Mouse (Mus musculus): ENCODE data around the gene Asf1a. TPM values are rescaled to one million over a fixed set of nuclear protein-coding genes. Genes with fewer than 3 reads are reported as not detected.

The Asf1a gene
- total RNA-seq (2012; rRNA removed), result 42.3 and 64.7 TPM in 2 replicates

DNA sequence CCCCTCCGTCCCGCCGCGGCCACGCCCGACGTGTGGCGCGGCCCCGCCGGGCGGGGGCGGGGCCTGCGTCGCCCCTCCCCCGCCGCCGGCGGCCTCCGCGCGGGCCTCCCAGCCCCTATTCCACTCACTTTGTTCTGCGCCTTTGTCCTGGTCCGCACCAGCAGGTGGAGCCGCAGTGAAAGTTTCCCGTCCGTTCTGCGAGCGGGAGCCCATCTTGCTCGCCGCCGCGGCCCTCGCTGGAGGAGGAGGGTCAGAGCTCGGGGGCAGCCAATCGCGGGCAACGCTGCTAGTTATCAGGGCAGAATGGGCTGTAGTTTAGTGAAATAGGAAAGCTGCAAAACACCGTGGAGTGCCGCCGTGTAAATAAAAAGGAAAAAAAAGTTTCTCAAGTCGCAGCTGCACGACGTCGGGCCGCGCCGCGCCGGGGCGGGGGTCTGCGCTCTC lies at the start of gene Asf1a:
TSS of gene Asf1a (plus strand) at position 81 of the 444 bp plus-strand sequence.
- Histone ChIP-seq H3K36me3 (ENCODE audit: control insufficient read depth, insufficient read depth, low read length, poor library complexity, severe bottlenecking) (0 out of 2 replicates have a peak, but pooled peaks cover 3% of the 10 kb centered on the region), H3K9ac (ENCODE audit: insufficient read depth, low read depth, low read length, poor library complexity, severe bottlenecking) (peak within 1 kb of the TSS; percentile 90), H3K9me3 (ENCODE audit: control insufficient read depth, insufficient read depth, low read depth, low read length) (no peaks in the 10 kb centered on the region), H3K4me1 (ENCODE audit: control insufficient read depth in 2 of 2, insufficient read depth in 2 of 2, low read length in 2 of 2, poor library complexity in 1 of 2) (peaks cover 2% of the 10 kb centered on the region in 2 experiments; a peak in 1 of 4 replicates), H3K27ac (ENCODE audit: insufficient read depth, low read depth, low read length, poor library complexity, severe bottlenecking) (peak within 1 kb of the TSS; percentile 82), H3K4me3 (ENCODE audit: insufficient read depth in 1 of 2, low read depth in 1 of 2, low read length in 2 of 2, poor library complexity in 1 of 2, severe bottlenecking in 1 of 2) (peak within 1 kb of the TSS; percentile 90 to 91)
- TF ChIP-seq CHD2 (IDR thresholded peaks at IDR 0.05; ENCODE audit: low read depth, low read length), result no peak
- TF ChIP-seq MAFK (IDR thresholded peaks at IDR 0.05; ENCODE audit: insufficient read depth, low read depth, low read length), result no peak
- 0 out of 2 replicates have a peak, but pooled peaks have one; percentile 35 for TF ChIP-seq HCFC1 (IDR thresholded peaks at IDR 0.05; ENCODE audit: borderline replicate concordance, insufficient read depth, low read length)
- no peak for TF ChIP-seq ZC3H11A (IDR thresholded peaks at IDR 0.05; ENCODE audit: borderline replicate concordance, low read depth, low read length)
- 0 out of 2 replicates have a peak, but pooled peaks have one; percentile 33 for TF ChIP-seq ZNF384 (IDR thresholded peaks at IDR 0.05; ENCODE audit: low read depth, low read length)
- DNase-seq (ENCODE audit: low read depth, low spot score), result peak; percentile 78
- in situ Hi-C loops (cut with MboI; ENCODE audit: low sequenced_read_pairs in 2 of 2, unreplicated experiment in 2 of 2), result no loop called here

GRCm38 (mm10) chr10:53562001-53562400 lies 34.6 kb upstream of the Asf1a start:
- H3K9me3 ChIP-seq (ENCODE audit: control insufficient read depth, insufficient read depth, low read depth, low read length), result no peaks in the 10 kb centered on the region
- H3K27ac ChIP-seq (ENCODE audit: insufficient read depth, low read depth, low read length, poor library complexity, severe bottlenecking), result no peak overlapping the region
- in situ Hi-C loops (cut with MboI; ENCODE audit: low sequenced_read_pairs in 2 of 2, unreplicated experiment in 2 of 2), result no loop called here
- H3K9ac ChIP-seq (ENCODE audit: insufficient read depth, low read depth, low read length, poor library complexity, severe bottlenecking), result no peak overlapping the region
- no peaks in the 10 kb centered on the region for H3K36me3 ChIP-seq (ENCODE audit: control insufficient read depth, insufficient read depth, low read length, poor library complexity, severe bottlenecking)
- H3K4me3 ChIP-seq (ENCODE audit: insufficient read depth in 1 of 2, low read depth in 1 of 2, low read length in 2 of 2, poor library complexity in 1 of 2, severe bottlenecking in 1 of 2), result no peak overlapping the region
- no peak for TF ChIP-seq HCFC1 (IDR thresholded peaks at IDR 0.05; ENCODE audit: borderline replicate concordance, insufficient read depth, low read length)
- no peak for TF ChIP-seq CHD2 (IDR thresholded peaks at IDR 0.05; ENCODE audit: low read depth, low read length)
- TF ChIP-seq MAFK (IDR thresholded peaks at IDR 0.05; ENCODE audit: insufficient read depth, low read depth, low read length), result no peak
- no peak for TF ChIP-seq ZNF384 (IDR thresholded peaks at IDR 0.05; ENCODE audit: low read depth, low read length)
- no peak for DNase-seq (ENCODE audit: low read depth, low spot score)
- H3K4me1 ChIP-seq (ENCODE audit: control insufficient read depth in 2 of 2, insufficient read depth in 2 of 2, low read length in 2 of 2, poor library complexity in 1 of 2), result no peaks in the 10 kb centered on the region

DNA sequence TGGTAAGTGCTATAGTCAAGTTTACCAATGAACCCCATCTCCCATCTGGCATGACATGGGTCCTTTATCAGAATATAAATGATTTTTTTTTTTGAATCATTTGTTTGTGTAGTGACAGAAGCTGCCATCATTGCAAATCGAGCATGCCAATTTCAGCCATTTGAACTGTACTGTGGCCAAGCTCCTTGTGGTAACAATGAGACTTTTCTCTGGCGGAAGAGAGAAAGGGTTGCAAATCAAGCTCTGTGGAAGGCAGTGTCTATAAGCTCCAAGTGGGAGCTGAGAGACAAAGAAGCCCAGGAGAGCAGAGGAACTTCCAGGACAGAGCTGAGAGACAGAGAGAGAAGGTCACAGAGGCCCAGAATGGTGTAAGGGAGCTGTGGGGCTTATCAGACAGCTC lies 31.0 kb upstream of the Asf1a start:
- TF ChIP-seq ZC3H11A (IDR thresholded peaks at IDR 0.05; ENCODE audit: borderline replicate concordance, low read depth, low read length), result no peak
- TF ChIP-seq HCFC1 (IDR thresholded peaks at IDR 0.05; ENCODE audit: borderline replicate concordance, insufficient read depth, low read length), result no peak
- no peak for TF ChIP-seq CHD2 (IDR thresholded peaks at IDR 0.05; ENCODE audit: low read depth, low read length)

DNA sequence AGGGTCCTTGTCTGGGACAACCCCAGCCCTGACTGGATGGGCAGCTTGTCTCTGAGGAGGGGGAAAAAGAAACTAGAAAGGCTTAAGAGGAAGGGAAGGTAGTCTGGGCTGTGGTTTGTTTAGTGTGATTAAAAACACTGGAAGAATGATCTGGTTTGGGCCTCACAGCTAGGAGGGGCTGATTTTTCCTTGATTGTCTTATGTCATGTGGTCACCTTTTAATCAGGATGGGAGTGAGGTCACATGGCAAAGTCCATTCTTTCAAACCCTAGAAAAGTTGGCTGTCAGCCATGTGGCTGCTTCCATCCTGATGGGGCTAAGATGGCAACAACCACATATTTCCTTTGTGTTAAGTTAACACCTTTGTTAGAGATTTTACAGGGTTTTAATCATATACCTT lies 28.0 kb upstream of the Asf1a start:
- H3K36me3 ChIP-seq (ENCODE audit: control insufficient read depth, insufficient read depth, low read length, poor library complexity, severe bottlenecking), result no peaks in the 10 kb centered on the region
- TF ChIP-seq HCFC1 (IDR thresholded peaks at IDR 0.05; ENCODE audit: borderline replicate concordance, insufficient read depth, low read length) (no peak), ZC3H11A (IDR thresholded peaks at IDR 0.05; ENCODE audit: borderline replicate concordance, low read depth, low read length) (no peak), MAFK (IDR thresholded peaks at IDR 0.05; ENCODE audit: insufficient read depth, low read depth, low read length) (no peak), CHD2 (IDR thresholded peaks at IDR 0.05; ENCODE audit: low read depth, low read length) (no peak), ZNF384 (IDR thresholded peaks at IDR 0.05; ENCODE audit: low read depth, low read length) (no peak)
- H3K4me3 ChIP-seq (ENCODE audit: insufficient read depth in 1 of 2, low read depth in 1 of 2, low read length in 2 of 2, poor library complexity in 1 of 2, severe bottlenecking in 1 of 2), result no peak overlapping the region
- no peak for DNase-seq (ENCODE audit: low read depth, low spot score)
- no peak overlapping the region for H3K27ac ChIP-seq (ENCODE audit: insufficient read depth, low read depth, low read length, poor library complexity, severe bottlenecking)
- H3K4me1 ChIP-seq (ENCODE audit: control insufficient read depth in 2 of 2, insufficient read depth in 2 of 2, low read length in 2 of 2, poor library complexity in 1 of 2), result no peaks in the 10 kb centered on the region
- no peak overlapping the region for H3K9ac ChIP-seq (ENCODE audit: insufficient read depth, low read depth, low read length, poor library complexity, severe bottlenecking)
- in situ Hi-C loops (cut with MboI; ENCODE audit: low sequenced_read_pairs in 2 of 2, unreplicated experiment in 2 of 2), result no loop called here
- H3K9me3 ChIP-seq (ENCODE audit: control insufficient read depth, insufficient read depth, low read depth, low read length), result no peaks in the 10 kb centered on the region

More for the DNA sequence above, 31.0 kb upstream of the Asf1a start:
- Histone ChIP-seq H3K9ac (ENCODE audit: insufficient read depth, low read depth, low read length, poor library complexity, severe bottlenecking) (no peak overlapping the region), H3K4me3 (ENCODE audit: insufficient read depth in 1 of 2, low read depth in 1 of 2, low read length in 2 of 2, poor library complexity in 1 of 2, severe bottlenecking in 1 of 2) (no peak overlapping the region), H3K27ac (ENCODE audit: insufficient read depth, low read depth, low read length, poor library complexity, severe bottlenecking) (no peak overlapping the region), H3K9me3 (ENCODE audit: control insufficient read depth, insufficient read depth, low read depth, low read length) (no peaks in the 10 kb centered on the region), H3K4me1 (ENCODE audit: control insufficient read depth in 2 of 2, insufficient read depth in 2 of 2, low read length in 2 of 2, poor library complexity in 1 of 2) (no peaks in the 10 kb centered on the region), H3K36me3 (ENCODE audit: control insufficient read depth, insufficient read depth, low read length, poor library complexity, severe bottlenecking) (no peaks in the 10 kb centered on the region)
- no peak for DNase-seq (ENCODE audit: low read depth, low spot score)
- in situ Hi-C loops (cut with MboI; ENCODE audit: low sequenced_read_pairs in 2 of 2, unreplicated experiment in 2 of 2), result no loop called here

- Histone ChIP-seq H3K4me1 (ENCODE audit: control insufficient read depth in 2 of 2, insufficient read depth in 2 of 2, low read length in 2 of 2, poor library complexity in 1 of 2) (peaks cover 0 to 5% of the 10 kb centered on the region in 2 experiments; a peak in 2 of 4 replicates), H3K36me3 (ENCODE audit: control insufficient read depth, insufficient read depth, low read length, poor library complexity, severe bottlenecking) (no peaks in the 10 kb centered on the region), H3K9ac (ENCODE audit: insufficient read depth, low read depth, low read length, poor library complexity, severe bottlenecking) (peak overlapping the region; percentile 61), H3K9me3 (ENCODE audit: control insufficient read depth, insufficient read depth, low read depth, low read length) (no peaks in the 10 kb centered on the region), H3K4me3 (ENCODE audit: insufficient read depth in 1 of 2, low read depth in 1 of 2, low read length in 2 of 2, poor library complexity in 1 of 2, severe bottlenecking in 1 of 2) (peak overlapping the region; percentile 56 to 89), H3K27ac (ENCODE audit: insufficient read depth, low read depth, low read length, poor library complexity, severe bottlenecking) (0 out of 2 replicates have a peak overlapping the region, but pooled peaks have one; percentile 31)
- in situ Hi-C loops (cut with MboI; ENCODE audit: low sequenced_read_pairs in 2 of 2, unreplicated experiment in 2 of 2), result no loop called here
- DNase-seq (ENCODE audit: low read depth, low spot score), result peak; percentile 52
- TF ChIP-seq CHD2 (IDR thresholded peaks at IDR 0.05; ENCODE audit: low read depth, low read length) (no peak), HCFC1 (IDR thresholded peaks at IDR 0.05; ENCODE audit: borderline replicate concordance, insufficient read depth, low read length) (no peak), MAFK (IDR thresholded peaks at IDR 0.05; ENCODE audit: insufficient read depth, low read depth, low read length) (no peak), ZC3H11A (IDR thresholded peaks at IDR 0.05; ENCODE audit: borderline replicate concordance, low read depth, low read length) (no peak), ZNF384 (IDR thresholded peaks at IDR 0.05; ENCODE audit: low read depth, low read length) (no peak)
Measured at GRCm38 (mm10) chr10:53580137-53580536, 16.4 kb upstream of the Asf1a start.
